Mouse (Mus musculus): ENCODE measurements at regions not wholly inside any gene's neighbourhood (a gene's known extent, or its start where the extent isn't known, plus 50 kb on each side); places are given as distances from the start of the nearest gene placed in this dataset.

GRCm38 (mm10) chr1:39047316-39047715 is 61.9 kb downstream of the Pdcl3 start:
- DNase-seq (ENCODE audit: low read depth, low spot score), result no peak

GRCm38 (mm10) chr1:39057304-39057703 is 71.9 kb downstream of the Pdcl3 start:
- DNase-seq (ENCODE audit: low read depth, low spot score), result no peak

- DNase-seq (ENCODE audit: low read depth, low spot score), result no peak
Measured at GRCm38 (mm10) chr1:39062509-39062908, 77.1 kb downstream of the Pdcl3 start.

GRCm38 (mm10) chr1:39063666-39064385 is 78.4 kb downstream of the Pdcl3 start:
- DNase-seq (ENCODE audit: low read depth, low spot score), result no peak

GRCm38 (mm10) chr1:39064781-39065180 is 79.4 kb downstream of the Pdcl3 start:
- DNase-seq (ENCODE audit: low read depth, low spot score), result no peak

GRCm38 (mm10) chr1:39067901-39068300 is 82.5 kb downstream of the Pdcl3 start:
- no peak for DNase-seq (ENCODE audit: low read depth, low spot score)

GRCm38 (mm10) chr1:39069086-39069655 is 83.8 kb downstream of the Pdcl3 start:
- DNase-seq (ENCODE audit: low read depth, low spot score), result no peak

- no peak for DNase-seq (ENCODE audit: low read depth, low spot score)
Measured at GRCm38 (mm10) chr1:39069676-39070075, 84.3 kb downstream of the Pdcl3 start.

GRCm38 (mm10) chr1:39075966-39076365 is 90.6 kb downstream of the Pdcl3 start:
- DNase-seq (ENCODE audit: low read depth, low spot score), result no peak

GRCm38 (mm10) chr1:39078584-39079315 is 93.3 kb downstream of the Pdcl3 start:
- peak; percentile 61 for DNase-seq (ENCODE audit: low read depth, low spot score)

GRCm38 (mm10) chr1:39083911-39084826 is 98.8 kb downstream of the Pdcl3 start:
- no peak for DNase-seq (ENCODE audit: low read depth, low spot score)

GRCm38 (mm10) chr1:39086273-39086672 is 100.9 kb downstream of the Pdcl3 start:
- DNase-seq (ENCODE audit: low read depth, low spot score), result no peak

- DNase-seq (ENCODE audit: low read depth, low spot score), result no peak
Measured at GRCm38 (mm10) chr1:39089875-39090274, 103.7 kb upstream of the Npas2 start.

GRCm38 (mm10) chr1:39091121-39091520 is 102.4 kb upstream of the Npas2 start:
- DNase-seq (ENCODE audit: low read depth, low spot score), result no peak

GRCm38 (mm10) chr1:39091638-39092037 is 101.9 kb upstream of the Npas2 start:
- DNase-seq (ENCODE audit: low read depth, low spot score), result no peak

GRCm38 (mm10) chr1:39093291-39093690 is 100.2 kb upstream of the Npas2 start:
- no peak for DNase-seq (ENCODE audit: low read depth, low spot score)

- no peak for DNase-seq (ENCODE audit: low read depth, low spot score)
Measured at GRCm38 (mm10) chr1:39094001-39094400, 99.5 kb upstream of the Npas2 start.

- DNase-seq (ENCODE audit: low read depth, low spot score), result no peak
Measured at GRCm38 (mm10) chr1:39095901-39096300, 97.6 kb upstream of the Npas2 start.

GRCm38 (mm10) chr1:39096726-39097125 is 96.8 kb upstream of the Npas2 start:
- DNase-seq (ENCODE audit: low read depth, low spot score), result no peak

- no peak for DNase-seq (ENCODE audit: low read depth, low spot score)
Measured at GRCm38 (mm10) chr1:39097499-39097898, 96.0 kb upstream of the Npas2 start.

- DNase-seq (ENCODE audit: low read depth, low spot score), result no peak
Measured at GRCm38 (mm10) chr1:39098154-39098553, 95.4 kb upstream of the Npas2 start.

GRCm38 (mm10) chr1:39099246-39099645 is 94.3 kb upstream of the Npas2 start:
- DNase-seq (ENCODE audit: low read depth, low spot score), result no peak
